Mouse (Mus musculus): ENCODE measurements around the gene Vps9d1.
"Not testable (repeated sequence)": the region's sequence is repeated elsewhere in the genome, so short reads cannot be mapped to it uniquely, and the experiment has no call there.

The Vps9d1 gene

GRCm38 (mm10) chr8:123254099-123254885, at the start of gene Vps9d1, which contains the start of gene Zfp276:
Gene Vps9d1 (minus strand): TSS chr8:123254348.
Gene Zfp276 (plus strand): TSS chr8:123254195.
- DNase-seq: peak; percentile 88 to 94

GRCm38 (mm10) chr8:123298301-123298700, 44.2 kb upstream of the Vps9d1 start:
- peak; percentile 18 to 50 for DNase-seq

- DNase-seq: no peak
Measured at GRCm38 (mm10) chr8:123292785-123293184, 38.6 kb upstream of the Vps9d1 start.

GRCm38 (mm10) chr8:123292281-123292680, 38.1 kb upstream of the Vps9d1 start:
- DNase-seq: peak in 1 of 2 experiments; percentile 20

- no peak for DNase-seq
Measured at GRCm38 (mm10) chr8:123291716-123292115, 37.6 kb upstream of the Vps9d1 start.

GRCm38 (mm10) chr8:123290679-123291078, 36.5 kb upstream of the Vps9d1 start:
- DNase-seq: no peak

- peak in 1 of 2 experiments; percentile 62 for DNase-seq
Measured at GRCm38 (mm10) chr8:123290166-123290565, 36.0 kb upstream of the Vps9d1 start.

- DNase-seq: no peak
Measured at GRCm38 (mm10) chr8:123287362-123287761, 33.2 kb upstream of the Vps9d1 start.

GRCm38 (mm10) chr8:123284493-123284892, 30.3 kb upstream of the Vps9d1 start:
- DNase-seq: no peak

GRCm38 (mm10) chr8:123283991-123284390, 29.8 kb upstream of the Vps9d1 start:
- no peak for DNase-seq

GRCm38 (mm10) chr8:123282994-123283393, 28.8 kb upstream of the Vps9d1 start:
- DNase-seq: not testable (repeated sequence)

GRCm38 (mm10) chr8:123280302-123281094, 26.4 kb upstream of the Vps9d1 start:
- no peak for DNase-seq

GRCm38 (mm10) chr8:123279828-123280227, 25.7 kb upstream of the Vps9d1 start:
- DNase-seq: no peak

GRCm38 (mm10) chr8:123278445-123278844, 24.3 kb upstream of the Vps9d1 start:
- no peak for DNase-seq

- no peak for DNase-seq
Measured at GRCm38 (mm10) chr8:123275096-123275495, 20.9 kb upstream of the Vps9d1 start.

- DNase-seq: no peak
Measured at GRCm38 (mm10) chr8:123274447-123274846, 20.3 kb upstream of the Vps9d1 start.

- DNase-seq: peak; percentile 58 to 63
Measured at GRCm38 (mm10) chr8:123271901-123272300, 17.8 kb upstream of the Vps9d1 start.

GRCm38 (mm10) chr8:123271147-123271546, 17.0 kb upstream of the Vps9d1 start:
- no peak for DNase-seq

GRCm38 (mm10) chr8:123267926-123268656, 13.9 kb upstream of the Vps9d1 start:
- DNase-seq: peak; percentile 39 to 79

- DNase-seq: not testable (repeated sequence)
Measured at GRCm38 (mm10) chr8:123257593-123257992, 3.4 kb upstream of the Vps9d1 start.

GRCm38 (mm10) chr8:123257114-123257513, 3.0 kb upstream of the Vps9d1 start:
- no peak for DNase-seq

GRCm38 (mm10) chr8:123255170-123255569, 1.0 kb upstream of the Vps9d1 start:
- DNase-seq: no peak

Data from kidney, postnatal 25 days (tissue).